Mouse (Mus musculus): Measurements from ENCODE around the gene Trmt44. TPM values are rescaled to one million over a fixed set of nuclear protein-coding genes. Genes with fewer than 3 reads are reported as not detected.
"Not testable (repeated sequence)": the region's sequence is repeated elsewhere in the genome, so short reads cannot be mapped to it uniquely, and the experiment has no call there.

Trmt44 gene
- total RNA-seq, 2 experiments from 2014 or later: 5.6 to 7.9 TPM

DNA sequence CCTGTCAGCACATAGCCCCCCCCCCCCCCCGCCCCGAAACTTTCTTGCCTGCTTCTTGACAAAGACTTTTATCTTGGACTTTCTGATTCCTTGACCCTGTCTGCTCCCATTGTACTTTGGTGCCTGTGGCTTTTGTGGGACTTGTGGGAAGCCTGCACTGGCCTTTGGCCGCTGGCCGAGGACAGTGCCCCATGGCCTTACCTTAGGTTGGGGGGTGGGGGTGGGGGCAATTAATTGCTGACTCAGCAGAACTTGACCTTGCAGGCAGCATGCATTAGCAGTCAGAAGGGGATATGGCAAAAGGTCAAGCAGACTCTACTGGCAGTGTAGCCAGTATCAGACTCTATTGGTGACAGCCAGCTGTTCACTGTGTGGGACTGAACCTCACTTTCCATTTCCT, 16.6 kb upstream of the Trmt44 start:
- DNase-seq: no peak

DNA sequence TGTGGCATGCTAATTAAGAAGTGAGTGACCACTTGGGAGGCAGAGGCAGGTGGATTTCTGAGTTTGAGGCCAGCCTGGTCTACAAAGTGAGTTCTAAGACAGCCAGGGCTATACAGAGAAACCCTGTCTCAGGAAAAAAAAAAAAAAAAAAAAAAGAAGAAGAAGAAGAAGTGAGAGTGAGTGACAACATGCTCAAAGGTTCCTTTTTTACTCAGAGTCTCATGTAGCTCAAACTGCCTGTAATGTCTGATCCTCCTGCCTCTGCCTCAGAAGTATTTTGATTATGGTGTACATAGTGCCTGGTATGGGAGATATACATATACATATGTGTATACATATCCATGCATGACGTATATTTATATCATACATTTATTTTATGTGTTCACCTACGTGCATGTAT, 9.4 kb upstream of the Trmt44 start:
- DNase-seq: not testable (repeated sequence)

DNA sequence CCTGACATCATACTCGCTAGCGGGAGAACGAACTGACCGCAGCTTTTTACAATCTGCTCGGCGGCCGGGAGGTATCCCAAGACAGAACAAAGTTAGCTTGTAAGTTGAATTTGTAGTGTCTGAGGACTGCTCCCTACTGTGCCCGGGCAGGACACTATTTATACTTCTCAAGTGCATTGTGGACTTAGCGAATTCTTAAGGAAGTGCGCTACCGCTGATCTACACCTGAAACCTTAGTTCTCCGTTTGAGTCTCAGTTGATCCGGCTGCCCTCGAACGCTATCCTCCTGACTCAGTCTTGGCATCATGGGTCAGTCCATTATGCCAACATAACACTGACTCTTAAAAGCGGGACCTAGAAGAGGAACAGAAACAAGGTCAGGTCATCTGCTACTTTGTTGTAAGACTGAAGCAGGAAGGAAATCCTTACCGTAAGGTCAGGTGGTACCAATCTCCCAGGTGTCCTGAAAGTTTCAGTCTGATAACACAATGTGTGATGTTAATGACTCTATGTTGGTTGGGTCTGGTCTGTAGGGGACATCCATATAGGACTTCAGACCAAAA, 8.4 kb upstream of the Trmt44 start:
- DNase-seq: no peak

DNA sequence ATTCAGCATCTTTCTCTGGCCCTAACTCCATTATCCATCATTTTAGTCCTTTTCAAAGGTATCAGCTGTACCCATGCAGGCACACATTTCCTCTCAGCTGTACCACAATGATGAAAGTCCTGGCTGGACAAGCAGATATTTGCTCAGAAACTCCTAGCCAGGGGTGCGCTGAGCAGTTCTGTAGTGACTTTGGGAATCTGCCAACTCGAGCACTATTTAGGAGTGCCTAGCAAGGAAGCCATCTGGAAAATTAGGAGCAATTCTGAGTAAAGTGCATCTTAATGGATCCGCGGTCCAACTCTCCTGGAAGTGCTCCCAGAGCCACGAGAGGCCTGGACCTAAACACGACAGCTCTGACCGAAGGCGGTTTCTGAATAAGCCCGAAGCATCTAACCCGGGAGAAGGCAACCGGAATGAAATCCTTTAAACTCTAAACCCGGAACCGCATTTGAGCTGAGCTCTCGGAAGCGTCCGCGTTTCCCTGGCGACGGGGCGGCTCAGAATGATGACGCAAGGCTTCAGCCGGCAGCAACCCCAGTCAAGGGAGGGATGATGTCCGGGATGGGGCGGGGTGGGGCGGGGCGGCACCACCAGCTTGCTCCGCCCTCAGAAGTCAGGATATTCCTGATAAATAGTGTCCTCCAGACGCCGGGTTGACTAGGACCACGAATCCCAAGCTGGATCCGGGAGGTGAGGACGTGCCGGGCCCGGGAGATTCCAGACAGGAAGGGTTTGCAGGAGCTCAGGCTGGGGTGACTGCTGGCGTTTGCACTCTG, 7.8 kb upstream of the Trmt44 start, which contains the start of gene Acox3:
Gene Acox3, plus strand, starts transcription at position 596 of the 776 bp plus-strand sequence.
- DNase-seq: peak; percentile 98

DNA sequence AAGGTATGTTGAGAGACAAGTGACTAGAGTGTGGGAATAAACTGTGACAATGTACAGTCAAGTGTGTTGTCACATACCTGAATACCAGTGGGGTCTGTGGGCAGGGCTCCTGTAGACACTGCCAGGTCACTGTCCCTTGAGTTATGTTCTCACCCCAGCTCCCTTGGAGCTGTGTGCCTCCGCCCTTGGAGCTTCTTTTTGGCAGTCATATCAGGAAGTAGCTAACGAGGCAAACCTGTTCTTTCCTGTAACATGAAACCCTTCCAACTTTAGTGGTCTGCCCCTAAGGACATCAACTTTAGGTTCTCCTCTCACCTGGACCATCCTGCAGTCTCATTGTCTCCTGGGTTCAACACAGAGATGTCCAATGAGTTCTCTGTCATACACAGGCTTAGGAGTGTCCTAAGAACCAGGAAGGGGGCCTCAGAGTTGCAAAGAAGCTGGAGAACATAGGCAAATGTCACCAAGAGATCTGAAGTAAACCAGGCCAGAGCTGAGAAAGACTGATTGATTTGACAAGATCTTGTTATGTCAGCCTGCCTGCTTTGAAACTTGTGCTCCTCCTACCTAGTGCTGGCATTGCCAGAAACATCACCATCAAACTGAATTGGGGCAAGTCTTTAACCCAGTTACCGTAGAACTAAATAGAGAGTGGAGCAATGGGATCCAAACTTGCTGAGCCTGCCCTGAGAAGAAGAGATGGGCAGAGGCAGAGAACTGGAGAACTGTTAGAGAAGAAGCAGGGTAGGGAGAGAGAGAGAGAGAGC, 5.5 kb upstream of the Trmt44 start:
- DNase-seq: no peak

DNA sequence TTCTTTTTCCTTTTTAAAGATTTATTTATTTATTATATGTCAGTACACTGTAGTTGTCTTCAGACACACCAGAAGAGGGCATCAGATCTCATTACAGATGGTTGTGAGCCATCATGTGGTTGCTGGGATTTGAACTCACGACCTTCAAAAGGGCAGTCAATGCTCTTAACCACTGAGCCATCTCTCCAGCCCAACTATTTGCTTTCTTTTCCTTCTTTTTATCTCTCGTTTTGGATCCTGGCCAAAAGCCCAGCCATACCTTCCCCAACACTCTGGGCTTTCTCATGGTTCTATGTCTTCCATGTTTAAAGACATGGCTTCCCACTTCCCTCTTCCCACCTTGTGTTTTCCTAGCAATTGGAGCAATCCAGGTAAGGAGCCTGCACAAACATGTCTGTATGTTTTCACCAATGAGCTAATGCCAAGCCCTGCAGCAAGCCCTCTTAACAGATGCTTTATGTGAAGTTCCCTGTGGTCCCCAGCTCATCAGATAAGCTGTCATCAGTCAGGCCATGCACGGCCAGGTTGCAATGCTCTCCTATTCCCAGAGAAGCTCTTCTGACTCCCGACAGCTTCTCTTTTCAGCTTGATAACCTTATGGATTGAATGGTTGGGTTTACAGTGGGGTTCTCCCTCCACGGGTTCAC, 4.5 kb upstream of the Trmt44 start:
- DNase-seq: no peak

DNA sequence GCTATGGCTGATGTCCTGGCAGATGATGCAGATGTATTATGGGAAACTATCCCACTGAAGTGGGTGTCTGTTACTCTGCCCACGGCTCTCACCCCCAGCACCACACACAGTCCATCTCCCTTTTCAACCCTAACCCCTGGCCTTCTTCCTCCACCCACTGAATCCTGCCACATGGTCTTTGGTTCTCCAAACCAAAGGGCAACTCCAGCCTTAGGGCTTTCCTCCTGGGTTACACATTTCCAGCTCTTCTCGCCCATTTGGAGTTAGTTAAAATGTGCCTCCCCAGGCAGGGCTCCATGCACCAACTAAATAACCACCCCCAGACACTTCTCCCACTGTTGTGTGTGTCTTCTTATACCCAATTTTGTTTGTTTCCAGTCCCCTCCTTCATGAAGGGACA, 3.5 kb upstream of the Trmt44 start:
- no peak for DNase-seq

DNA sequence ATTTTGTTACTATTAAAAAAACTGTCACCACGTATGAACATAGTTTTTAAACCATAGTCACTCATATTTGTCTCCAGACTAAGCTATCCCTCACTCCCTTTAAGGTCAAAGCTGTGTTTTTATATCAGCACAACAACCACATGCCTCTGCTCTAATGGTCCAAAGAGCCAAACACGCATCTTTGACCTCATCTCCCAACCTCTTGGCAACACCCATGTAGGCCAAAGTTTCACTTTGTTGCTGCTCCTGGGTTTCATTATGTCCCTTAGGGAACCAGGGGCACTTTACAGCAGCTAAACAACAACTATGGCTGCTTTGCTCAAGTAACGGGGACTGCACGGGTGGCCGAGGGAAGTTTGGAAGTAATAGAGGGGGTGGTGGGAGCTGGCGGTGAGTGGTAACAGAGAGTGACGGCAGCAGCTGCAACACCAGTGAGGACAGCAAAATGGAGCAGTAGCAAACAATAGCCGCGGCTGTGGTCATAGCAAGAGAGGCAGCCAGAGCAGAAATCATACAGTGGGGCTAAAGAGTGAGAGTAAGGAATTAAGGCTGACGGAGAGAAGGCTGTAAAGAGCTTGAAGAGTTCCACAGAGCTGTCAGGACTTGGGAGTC, 1.6 kb upstream of the Trmt44 start:
- DNase-seq: no peak

DNA sequence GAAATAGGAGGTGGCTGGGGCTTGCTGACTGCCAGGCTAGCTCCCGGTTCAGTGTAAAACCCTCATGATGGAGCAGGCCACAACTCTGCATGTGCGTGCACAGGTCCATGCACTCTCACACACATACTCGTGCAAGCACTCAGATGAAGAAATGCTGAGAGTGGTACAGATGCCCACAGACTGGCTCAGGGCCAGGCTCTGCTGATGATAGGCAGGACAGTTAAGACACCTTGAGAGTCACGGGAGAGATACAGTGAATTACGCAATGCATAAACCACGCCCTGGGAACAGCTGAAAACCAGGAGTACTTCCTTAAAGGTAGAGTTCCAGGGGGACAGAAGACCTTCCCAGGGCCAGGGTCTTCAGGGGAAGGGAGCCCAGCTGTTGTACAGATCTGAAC, 3.3 kb downstream of the Trmt44 start:
- no peak for DNase-seq

DNA sequence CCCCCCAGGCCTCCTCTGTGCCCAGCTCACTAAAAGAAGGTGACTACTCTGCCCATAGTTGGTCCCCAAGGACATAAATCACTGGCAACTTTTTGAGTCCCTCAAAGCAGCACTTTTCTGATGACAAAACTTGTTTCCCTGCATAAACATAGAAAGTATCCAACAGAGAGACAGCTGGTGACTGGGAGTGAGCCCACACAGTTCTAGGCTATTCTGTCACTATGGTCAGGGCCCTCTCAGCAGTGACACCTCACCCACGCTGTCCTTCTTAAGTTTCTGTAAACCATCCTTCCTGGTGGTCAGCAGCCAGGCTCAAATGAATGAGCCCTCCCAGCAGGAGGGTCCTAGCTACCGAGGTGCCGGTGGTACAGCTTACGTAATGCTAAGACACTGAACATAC, 8.2 kb downstream of the Trmt44 start:
- DNase-seq: no peak

DNA sequence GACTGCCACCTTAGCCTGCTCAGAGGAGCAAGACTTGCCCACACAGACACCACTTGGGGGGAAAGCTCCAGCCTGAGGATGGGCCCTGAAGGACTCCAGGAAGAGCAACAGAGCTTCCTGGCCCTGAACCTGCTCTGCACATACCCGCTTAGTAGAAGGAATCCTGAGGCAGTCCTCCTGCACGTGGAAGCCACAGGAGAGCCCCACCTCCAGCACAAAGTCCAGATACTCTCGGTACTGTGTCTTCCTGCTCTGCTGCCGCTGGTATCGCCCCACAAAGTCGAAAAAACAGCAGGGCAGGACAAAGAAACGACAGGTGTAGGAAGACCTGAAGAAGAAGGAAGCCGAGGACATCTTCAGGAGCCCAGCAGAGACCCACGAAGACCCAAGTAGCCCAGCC, 9.7 kb downstream of the Trmt44 start:
- no peak for DNase-seq

DNA sequence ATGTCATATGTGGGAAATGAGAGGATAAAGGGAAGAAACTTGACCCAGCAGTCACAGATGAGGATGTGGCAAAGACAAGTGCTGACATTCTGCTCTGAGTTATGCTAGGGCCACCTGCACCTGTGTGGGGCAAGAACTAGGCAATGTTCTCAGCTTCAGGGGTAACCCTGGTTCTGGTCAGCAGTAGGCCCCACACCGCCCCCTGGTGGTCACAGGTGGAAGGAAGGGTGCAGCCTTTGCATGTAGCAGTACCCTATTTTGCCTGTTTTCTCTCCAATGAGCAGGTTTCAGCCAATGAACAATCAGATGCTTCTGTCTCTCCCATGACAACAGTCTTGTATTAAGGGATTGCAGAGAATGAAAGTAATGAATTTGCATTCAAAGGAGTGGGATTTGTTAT, 11.4 kb downstream of the Trmt44 start:
- DNase-seq: peak; percentile 91

DNA sequence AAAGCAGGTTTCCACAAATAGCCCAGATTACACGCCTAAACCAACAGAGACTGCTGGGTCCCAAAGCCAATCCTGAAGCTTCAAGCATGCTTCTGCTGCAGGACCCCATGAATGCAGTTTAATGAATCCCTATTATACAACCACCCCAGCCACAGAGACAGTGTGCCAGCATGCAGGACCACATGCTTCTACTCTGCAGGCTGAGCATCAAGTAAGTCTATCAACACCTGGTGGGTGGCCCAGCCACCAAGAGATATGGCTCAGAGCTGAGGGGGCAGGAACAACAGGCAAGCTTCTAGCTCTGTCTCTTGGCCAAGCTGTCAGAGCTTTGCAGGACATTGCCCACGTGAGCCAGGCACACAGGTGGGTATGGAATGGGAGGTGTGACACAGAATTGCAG, 12.3 kb downstream of the Trmt44 start:
- no peak for DNase-seq

DNA sequence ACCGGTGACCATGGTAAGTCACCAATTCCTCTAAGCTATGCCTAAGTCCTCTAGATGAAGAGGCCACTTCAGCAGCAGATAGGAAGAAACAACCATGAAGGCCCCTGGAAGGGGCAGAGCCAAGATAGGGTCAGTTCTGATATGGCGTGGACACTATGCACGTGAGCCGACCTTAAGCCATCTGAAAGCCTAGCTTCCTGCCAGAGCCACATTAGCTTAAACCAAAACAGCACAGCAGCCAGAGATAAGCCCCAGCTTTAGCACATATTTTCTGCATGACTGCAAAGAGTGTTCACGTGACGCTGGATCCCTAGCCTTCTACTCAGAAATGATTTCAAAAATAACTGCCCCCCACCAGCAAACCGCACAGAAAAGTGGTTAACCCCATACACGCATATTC, 15.4 kb downstream of the Trmt44 start:
- no peak for DNase-seq

DNA sequence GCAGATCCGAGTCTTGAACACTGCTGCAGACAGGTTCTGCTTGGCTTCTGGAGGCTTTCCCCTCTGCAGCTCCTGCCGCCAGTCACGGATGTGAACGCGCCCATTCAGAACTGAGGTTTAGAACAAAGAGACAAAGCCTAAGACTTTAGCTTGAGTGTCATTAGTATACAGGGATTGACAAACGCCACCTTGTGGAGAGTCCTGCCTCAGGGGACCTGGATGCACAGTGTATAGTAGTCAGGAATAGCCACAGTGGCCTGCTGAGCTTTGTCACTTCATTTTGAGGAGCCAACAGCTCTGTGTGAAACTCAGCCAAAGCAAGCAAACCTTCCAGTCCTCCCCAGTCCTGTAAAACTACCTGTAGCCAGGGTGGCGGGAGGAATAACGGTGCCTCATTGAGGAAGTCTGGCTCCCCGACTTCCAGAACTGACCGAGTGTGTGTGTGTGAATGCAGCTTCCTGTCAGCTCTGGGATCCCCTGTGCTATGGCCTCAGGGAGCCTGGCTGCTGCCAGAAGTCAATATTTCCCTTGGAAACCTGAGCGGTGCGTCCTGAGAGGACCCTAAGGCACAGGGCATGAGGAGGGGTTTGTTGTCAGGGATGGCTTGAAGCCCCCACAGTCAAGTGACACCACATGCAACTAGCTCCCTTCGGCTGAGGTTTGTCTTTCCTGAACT, 16.8 kb downstream of the Trmt44 start:
- DNase-seq: no peak

DNA sequence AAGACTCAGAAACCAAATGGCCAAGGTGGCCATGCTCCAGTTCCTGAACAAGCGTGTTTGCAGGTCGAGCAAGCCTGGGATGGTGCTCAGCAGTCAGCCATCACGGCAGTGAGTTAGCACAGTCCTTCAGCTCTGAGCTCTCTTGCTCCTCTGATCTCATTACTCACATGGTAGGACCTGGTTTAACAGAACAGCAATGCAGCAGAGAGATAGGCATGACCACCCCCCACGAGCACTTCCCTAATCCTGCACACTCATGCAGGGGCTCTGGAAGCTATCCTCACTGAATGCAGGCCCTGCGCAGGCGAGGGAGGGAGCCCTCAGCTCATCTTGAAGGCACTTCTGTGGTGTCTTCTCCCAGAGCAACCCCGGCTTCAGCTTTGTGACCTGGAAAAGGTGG, 18.5 kb downstream of the Trmt44 start:
- DNase-seq: no peak

DNA sequence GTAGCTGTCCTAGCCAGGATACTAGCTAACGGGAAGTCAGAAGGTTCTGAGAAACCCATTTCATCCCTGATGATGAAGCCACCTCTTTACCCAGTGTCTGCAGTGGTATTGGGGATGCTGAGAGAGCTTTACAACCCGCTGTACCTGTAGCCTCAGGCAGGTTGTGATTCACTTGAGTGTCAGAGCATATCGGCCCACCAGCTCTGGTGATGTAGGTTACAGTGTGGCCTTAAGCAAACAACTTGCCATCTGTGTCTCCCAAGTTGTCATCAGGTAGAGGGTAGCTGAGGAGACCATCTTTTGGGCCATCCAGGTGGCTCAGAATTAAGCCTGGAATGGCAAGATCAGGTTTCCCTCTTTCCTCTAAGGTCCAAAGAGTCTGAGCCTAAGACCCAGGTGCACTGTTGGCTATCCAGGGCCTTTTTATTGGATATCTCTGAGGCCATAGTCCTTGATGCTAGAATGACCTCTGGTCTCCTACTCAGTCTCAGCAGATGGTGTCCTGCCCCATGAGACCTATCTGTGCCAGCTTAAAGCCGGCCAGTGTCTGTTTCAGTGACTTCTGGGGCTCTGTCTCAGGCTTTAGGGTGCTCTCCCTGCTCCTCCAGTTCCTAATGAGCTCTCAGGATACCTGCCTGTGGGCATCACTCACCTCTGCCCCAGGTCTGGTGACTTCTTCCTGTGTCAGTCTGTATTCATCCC, 21.9 kb downstream of the Trmt44 start:
- DNase-seq: no peak

DNA sequence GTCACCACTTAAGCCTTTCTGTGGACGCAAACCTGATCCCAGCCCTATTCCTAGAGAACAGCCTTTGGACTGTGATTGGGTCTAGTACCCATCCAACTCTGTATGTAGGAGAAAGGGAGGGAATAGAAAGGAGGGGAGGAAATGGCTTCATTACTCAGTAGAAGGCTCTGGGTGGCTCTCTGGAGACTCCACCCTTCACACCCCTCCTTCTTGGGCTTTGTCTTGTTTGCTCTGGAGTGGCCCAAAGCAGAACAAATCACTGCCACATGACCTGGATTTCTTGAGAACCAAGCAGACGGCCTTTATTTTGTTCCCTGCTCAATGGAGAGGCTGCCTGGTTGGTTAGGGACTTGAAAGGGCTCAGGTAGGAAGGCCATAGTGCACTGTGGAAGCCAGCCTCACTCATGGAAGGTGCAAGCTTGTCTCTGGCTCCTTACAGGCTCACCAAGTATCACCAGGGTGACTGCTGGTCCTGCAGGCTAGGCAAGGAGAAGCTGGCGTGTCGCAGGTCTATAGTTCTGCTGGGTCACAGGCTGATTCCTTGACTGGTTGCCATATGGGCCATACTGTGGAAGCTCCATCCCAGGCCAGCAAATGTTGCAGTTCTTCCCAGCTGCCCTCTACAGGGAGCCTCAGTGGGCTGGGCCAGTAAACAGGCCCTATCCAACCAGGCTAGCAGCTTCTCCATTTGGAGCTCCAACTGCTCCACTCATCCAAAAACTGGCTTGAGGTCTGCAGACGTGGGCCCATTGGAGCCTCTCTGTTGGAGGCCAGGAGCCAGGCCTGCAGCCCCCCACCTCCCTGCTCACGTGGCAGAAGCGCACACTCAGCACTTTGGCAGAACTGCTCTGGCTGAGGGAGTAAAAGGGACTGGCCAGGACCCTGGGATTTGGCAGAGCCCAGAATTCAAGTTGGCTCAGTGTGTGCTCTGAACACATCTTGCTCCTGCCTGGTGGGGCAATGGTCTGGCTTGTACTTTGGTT, 22.7 kb downstream of the Trmt44 start:
- peak; percentile 44 for DNase-seq

DNA sequence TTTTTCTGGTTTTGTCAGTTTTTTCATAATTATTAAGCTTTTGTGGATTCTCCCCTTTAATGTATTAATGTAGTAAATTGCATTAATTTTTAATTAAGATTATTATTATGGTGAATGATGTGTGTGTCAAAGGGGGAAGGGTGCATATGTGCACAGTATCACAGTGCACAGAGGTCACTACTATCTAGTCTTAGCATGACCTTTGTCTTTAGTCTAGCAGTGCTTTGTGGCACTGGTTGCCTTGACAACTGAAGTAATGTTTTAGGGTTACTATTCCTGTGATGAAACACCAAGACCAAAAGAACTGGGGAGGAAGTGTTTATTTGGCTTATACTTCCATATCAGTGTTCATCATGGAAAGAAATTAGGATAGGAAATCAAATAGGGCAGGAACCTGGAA, 28.7 kb downstream of the Trmt44 start:
- DNase-seq: no peak
